Mouse (Mus musculus) heart, embryonic 10.5 days (tissue): ENCODE data around the gene Copg2. TPM values are rescaled to one million over a fixed set of nuclear protein-coding genes. Genes with fewer than 3 reads are reported as not detected.
"Not testable (repeated sequence)": the region's sequence is repeated elsewhere in the genome, so short reads cannot be mapped to it uniquely, and the experiment has no call there.

Source experiments
- DNase-seq: peaks from one replicate; pipeline ENCODE4 v3.0.0-alpha.2; 2017; ENCODE audit warnings: low spot score
- H3K27ac ChIP-seq: fragments of 300-500 bp; sonication (generic); 2 replicates; pipeline ENCODE4 v1.5.1; 2016; ENCODE audit warnings: mild to moderate bottlenecking
- H3K27me3 ChIP-seq: fragments of 300-500 bp; sonication (generic); 2 replicates; pipeline ENCODE4 v1.6.1; 2016; ENCODE audit warnings: mild to moderate bottlenecking; ENCODE audit not compliant: poor library complexity, insufficient read depth, severe bottlenecking
- H3K36me3 ChIP-seq: fragments of 300-500 bp; sonication (generic); 2 replicates; pipeline ENCODE4 v1.6.1; 2016; ENCODE audit warnings: mild to moderate bottlenecking, moderate library complexity
- H3K4me1 ChIP-seq: fragments of 300-500 bp; sonication (generic); 2 replicates; pipeline ENCODE4 v1.6.1; 2016; ENCODE audit warnings: mild to moderate bottlenecking
- H3K4me3 ChIP-seq: fragments of 300-500 bp; sonication (generic); 2 replicates; pipeline ENCODE4 v1.5.1; 2016; ENCODE audit warnings: mild to moderate bottlenecking, moderate library complexity
- H3K9me3 ChIP-seq: fragments of 300-500 bp; sonication (generic); 2 replicates; pipeline ENCODE4 v1.6.1; 2016; ENCODE audit warnings: mild to moderate bottlenecking, moderate library complexity
- whole genome bisulfite sequencing: fragments of 180-500 bp; shearing (Covaris S2); methylation state at CpG from one replicate; pipeline ENCODE4 v1.1.7; 2016; 5-methylcytosine and 5-hydroxymethylcytosine counted together
- polyA plus RNA-seq: library from polyadenylated mRNA; unstranded; fragments of >200 nt; fragmentation: Nextera tagmentation; extraction: Ambion mirVana; gene quantifications from 2 replicates; pipeline ENCODE4 v1.2.1, GENCODE M21; 2016

Gene Copg2
- polyA plus RNA-seq, 1 experiment from 2014 or later, result 18.6 TPM

DNA sequence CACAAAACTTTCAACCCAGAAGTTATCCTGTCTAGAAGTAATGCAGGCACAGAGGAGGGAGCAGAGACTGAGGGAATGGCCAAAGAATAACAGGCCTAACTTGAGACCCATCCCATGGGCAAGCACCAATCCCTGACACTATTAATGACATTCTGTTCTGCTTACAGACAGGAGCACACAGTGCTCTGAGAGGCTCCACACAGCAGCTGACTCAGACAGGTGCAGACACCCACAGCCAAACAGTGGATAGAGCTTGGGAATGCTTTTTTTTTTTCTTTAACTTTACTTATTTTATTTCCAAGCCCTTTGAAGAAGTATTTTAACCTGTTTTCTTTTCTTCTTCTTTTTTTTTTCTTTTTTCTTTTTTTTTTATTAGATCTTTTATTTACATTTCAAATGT is 4.8 kb downstream of the Copg2 start:
- DNase-seq, result no peak
- Histone ChIP-seq H3K36me3 (peaks cover 18% of the 10 kb centered on the region; the same call in 1 of the 2 replicates), H3K9me3 (no peaks in the 10 kb centered on the region), H3K27me3 (no peaks in the 10 kb centered on the region), H3K4me3 (no peak overlapping the region), H3K27ac (no peak overlapping the region), H3K4me1 (peaks cover 9% of the 10 kb centered on the region)

- H3K36me3 ChIP-seq, result peaks cover 40% of the 10 kb centered on the region
- WGBS, result 88% methylated on average over 3 of the region's 3 CpGs
These were observed 11.7 kb downstream of the Copg2 start for GRCm38 (mm10) chr6:30884856-30885255.

GRCm38 (mm10) chr6:30883491-30883890 is 13.1 kb downstream of the Copg2 start:
- DNase-seq, result no peak
- H3K27ac ChIP-seq, result no peak overlapping the region
- H3K36me3 ChIP-seq, result peaks cover 36% of the 10 kb centered on the region
- no peaks in the 10 kb centered on the region for H3K4me1 ChIP-seq
- no peak overlapping the region for H3K4me3 ChIP-seq
- no peaks in the 10 kb centered on the region for H3K27me3 ChIP-seq
- no peaks in the 10 kb centered on the region for H3K9me3 ChIP-seq
- 85% methylated on average over 4 of the region's 4 CpGs for WGBS

More at GRCm38 (mm10) chr6:30884856-30885255, 11.7 kb downstream of the Copg2 start:
- Histone ChIP-seq H3K27me3 (no peaks in the 10 kb centered on the region), H3K4me1 (no peaks in the 10 kb centered on the region), H3K27ac (no peak overlapping the region), H3K9me3 (no peaks in the 10 kb centered on the region), H3K4me3 (no peak overlapping the region)
- no peak for DNase-seq

DNA sequence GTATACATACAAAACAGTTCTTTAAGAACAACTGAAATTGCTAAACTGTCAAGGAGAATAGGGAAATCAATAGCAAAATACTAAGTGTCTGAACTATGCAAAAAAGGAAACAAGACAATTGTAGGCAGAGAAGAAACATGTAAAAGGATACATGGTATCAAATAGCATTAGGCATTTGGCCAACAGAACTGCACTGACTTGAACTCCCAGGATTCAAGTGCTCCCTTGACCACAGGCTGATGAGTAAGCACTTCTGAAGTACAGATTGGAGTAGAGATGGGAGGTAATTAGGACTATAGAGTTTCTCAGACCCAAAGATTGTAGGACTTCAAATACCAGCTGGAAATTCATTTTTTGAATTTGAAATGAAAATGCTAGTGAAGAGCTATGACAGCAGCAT is 19.9 kb downstream of the Copg2 start:
- no peaks in the 10 kb centered on the region for H3K4me1 ChIP-seq
- no peaks in the 10 kb centered on the region for H3K9me3 ChIP-seq
- no peak for DNase-seq
- no peak overlapping the region for H3K4me3 ChIP-seq
- H3K27me3 ChIP-seq, result no peaks in the 10 kb centered on the region
- peaks cover 34% of the 10 kb centered on the region for H3K36me3 ChIP-seq
- no peak overlapping the region for H3K27ac ChIP-seq

GRCm38 (mm10) chr6:30866501-30866900 is 30.1 kb downstream of the Copg2 start:
- H3K4me3 ChIP-seq, result no peak overlapping the region
- 73% methylated on average over 1 of the region's 1 CpGs for WGBS
- H3K27me3 ChIP-seq, result no peaks in the 10 kb centered on the region
- H3K36me3 ChIP-seq, result peaks cover 5% of the 10 kb centered on the region; the same call in 1 of the 2 replicates
- no peak overlapping the region for H3K27ac ChIP-seq
- no peaks in the 10 kb centered on the region for H3K9me3 ChIP-seq
- H3K4me1 ChIP-seq, result no peaks in the 10 kb centered on the region
- no peak for DNase-seq

DNA sequence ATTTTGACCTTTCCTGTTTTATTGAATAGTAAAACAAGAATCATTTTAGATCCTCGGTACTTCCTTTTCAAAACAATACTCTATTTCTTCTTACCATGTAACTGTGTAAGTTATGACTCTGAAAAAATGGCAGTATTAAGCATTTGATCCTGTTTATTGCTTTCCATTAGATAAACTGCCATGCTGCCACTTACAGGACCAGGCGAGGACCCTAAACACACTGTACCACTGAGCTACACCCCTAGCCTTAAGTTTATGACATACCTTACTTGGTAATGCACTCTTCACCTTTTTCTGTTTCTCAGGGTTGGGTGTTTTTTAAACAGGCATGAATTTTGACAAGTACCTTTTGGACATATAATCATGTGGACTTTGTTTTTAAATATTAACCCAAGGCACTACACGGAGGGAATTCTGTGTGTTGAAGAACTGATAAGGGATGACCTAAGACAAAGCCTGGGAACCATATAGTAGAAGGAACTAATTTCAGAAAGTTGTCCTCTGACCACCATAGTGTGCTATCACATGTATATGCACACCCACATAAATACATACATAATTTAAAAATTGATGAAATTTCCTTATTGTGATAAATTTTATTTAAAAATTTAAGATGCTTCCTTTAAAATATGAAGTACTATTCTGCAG is 31.4 kb downstream of the Copg2 start:
- Histone ChIP-seq H3K9me3 (no peaks in the 10 kb centered on the region), H3K4me1 (no peaks in the 10 kb centered on the region), H3K27me3 (no peaks in the 10 kb centered on the region), H3K4me3 (no peak overlapping the region), H3K27ac (no peak overlapping the region), H3K36me3 (peaks cover 5% of the 10 kb centered on the region; the same call in 1 of the 2 replicates)
- DNase-seq, result no peak
- 86% methylated on average over 3 of the region's 3 CpGs for WGBS

DNA sequence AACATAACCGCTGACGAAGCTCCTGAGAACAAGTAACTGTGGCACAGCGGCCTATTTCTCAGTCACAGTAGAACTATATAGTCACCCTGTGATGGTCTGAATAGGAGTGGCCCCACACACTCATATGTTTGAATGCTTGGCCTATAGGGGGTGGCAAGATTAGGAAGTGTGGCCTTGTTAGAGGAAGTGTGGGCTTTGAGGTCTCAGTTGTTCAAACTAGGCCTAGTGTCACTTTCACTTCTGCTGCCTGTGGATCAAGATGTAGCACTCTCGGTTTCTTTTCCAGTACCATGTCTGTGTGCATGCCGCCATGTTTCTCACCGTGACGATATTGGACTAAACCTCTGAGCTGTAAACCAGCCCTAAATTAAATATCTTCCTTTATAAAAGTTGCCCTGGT is 40.6 kb downstream of the Copg2 start:
- no peaks in the 10 kb centered on the region for H3K9me3 ChIP-seq
- H3K27me3 ChIP-seq, result no peaks in the 10 kb centered on the region
- H3K36me3 ChIP-seq, result peaks cover 37% of the 10 kb centered on the region
- H3K4me3 ChIP-seq, result no peak overlapping the region
- DNase-seq, result no peak
- 97% methylated on average over 7 of the region's 7 CpGs for WGBS
- H3K4me1 ChIP-seq, result no peaks in the 10 kb centered on the region
- no peak overlapping the region for H3K27ac ChIP-seq

- no peak for DNase-seq
- 73% methylated on average over 2 of the region's 2 CpGs for WGBS
- Histone ChIP-seq H3K9me3 (no peaks in the 10 kb centered on the region), H3K4me3 (no peak overlapping the region), H3K36me3 (peaks cover 32% of the 10 kb centered on the region), H3K4me1 (no peaks in the 10 kb centered on the region), H3K27ac (no peak overlapping the region), H3K27me3 (no peaks in the 10 kb centered on the region)
These were observed 41.4 kb downstream of the Copg2 start for GRCm38 (mm10) chr6:30855205-30855604.

DNA sequence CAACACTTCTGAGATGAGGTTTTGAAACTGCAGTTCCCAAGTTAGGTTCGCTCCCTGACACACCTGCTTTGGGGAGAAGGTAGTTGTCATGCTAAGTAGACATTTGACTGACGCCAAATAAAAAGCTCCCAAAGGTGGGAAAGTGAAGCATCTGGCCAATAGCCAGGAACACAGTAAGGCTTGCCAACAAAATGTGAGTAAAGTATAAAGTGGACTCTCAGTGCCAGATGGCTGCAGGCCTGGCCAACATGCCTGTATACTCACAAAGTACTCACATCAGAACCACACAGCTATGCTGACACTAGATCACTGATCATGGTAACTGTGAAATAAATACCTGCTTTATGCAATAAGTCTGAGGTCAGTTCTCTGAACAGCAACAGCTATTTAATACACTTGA is 46.8 kb downstream of the Copg2 start:
- Histone ChIP-seq H3K4me3 (no peak overlapping the region), H3K27me3 (no peaks in the 10 kb centered on the region), H3K9me3 (no peaks in the 10 kb centered on the region), H3K27ac (no peak overlapping the region), H3K4me1 (no peaks in the 10 kb centered on the region), H3K36me3 (peaks cover 18% of the 10 kb centered on the region; the same call in 1 of the 2 replicates)
- no peak for DNase-seq
- 80% methylated on average over 2 of the region's 2 CpGs for WGBS

DNA sequence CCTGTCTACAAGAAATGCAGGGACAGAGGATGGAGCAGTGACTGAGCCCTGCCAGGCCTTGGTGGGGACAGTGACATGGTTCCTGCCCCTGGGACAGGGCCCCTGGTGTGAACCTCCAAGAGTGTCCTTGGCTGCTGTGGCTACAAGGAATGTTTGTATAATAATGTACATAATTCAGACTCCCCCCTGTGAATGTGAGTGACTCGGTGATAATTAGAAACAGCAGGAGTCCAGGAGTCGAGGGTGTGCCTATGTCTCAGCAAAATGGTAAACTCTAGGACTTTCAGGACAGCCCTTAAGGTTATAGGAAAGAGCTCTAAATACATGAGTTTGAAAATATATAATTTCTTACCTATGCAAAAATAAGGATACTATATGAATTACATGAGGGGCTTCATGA is 64.4 kb downstream of the Copg2 start:
- H3K27me3 ChIP-seq, result no peaks in the 10 kb centered on the region
- H3K9me3 ChIP-seq, result no peaks in the 10 kb centered on the region
- H3K4me3 ChIP-seq, result no peak overlapping the region
- no peak overlapping the region for H3K27ac ChIP-seq
- DNase-seq, result no peak
- H3K4me1 ChIP-seq, result 0 out of 2 replicates have a peak, but pooled peaks cover 3% of the 10 kb centered on the region
- no peaks in the 10 kb centered on the region; the same call in 1 of the 2 replicates for H3K36me3 ChIP-seq
- WGBS, result 61% methylated on average over 2 of the region's 2 CpGs

- Histone ChIP-seq H3K4me1 (no peaks in the 10 kb centered on the region), H3K9me3 (no peaks in the 10 kb centered on the region), H3K27ac (no peak overlapping the region), H3K4me3 (no peak overlapping the region), H3K27me3 (no peaks in the 10 kb centered on the region), H3K36me3 (peaks cover 9% of the 10 kb centered on the region; the same call in 1 of the 2 replicates)
- no peak for DNase-seq
These were observed 83.0 kb downstream of the Copg2 start for GRCm38 (mm10) chr6:30813626-30814025.

DNA sequence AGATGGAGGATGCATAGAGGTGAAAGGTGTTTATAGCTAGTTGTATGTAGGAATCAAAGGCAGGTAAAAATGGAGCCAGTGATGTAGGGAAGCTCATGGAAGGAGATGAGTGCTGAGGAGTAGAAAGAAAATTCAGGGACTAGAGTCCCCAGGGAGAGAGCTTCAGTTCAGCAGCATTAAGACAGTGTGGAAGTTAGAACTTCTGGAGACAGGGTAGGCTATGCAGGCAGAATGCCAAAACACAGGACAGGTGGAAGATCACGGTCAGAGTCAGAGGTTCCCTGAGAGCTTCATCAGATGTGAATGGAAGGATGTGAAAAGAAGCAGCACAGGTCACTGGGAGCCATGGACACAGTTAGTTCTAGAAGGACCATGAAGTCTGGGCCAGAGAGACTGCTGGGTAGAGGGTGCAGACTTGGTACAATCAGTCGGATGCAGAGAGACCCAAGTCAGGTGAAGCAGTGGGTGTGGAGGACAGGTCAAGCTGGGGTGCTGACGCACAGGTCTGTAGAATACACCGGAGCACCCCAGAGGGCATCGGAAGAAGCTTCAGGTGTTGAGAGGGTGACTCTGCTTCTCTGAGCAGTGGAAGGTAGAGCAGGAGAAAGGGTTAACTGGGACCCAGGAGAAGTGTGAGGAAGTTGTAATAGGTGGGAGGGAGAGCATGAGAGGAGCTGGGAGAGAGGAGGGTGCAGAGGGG is 91.4 kb downstream of the Copg2 start:
- H3K4me3 ChIP-seq, result no peak overlapping the region
- H3K4me1 ChIP-seq, result peaks cover 6% of the 10 kb centered on the region
- no peaks in the 10 kb centered on the region for H3K9me3 ChIP-seq
- peaks cover 31% of the 10 kb centered on the region for H3K36me3 ChIP-seq
- no peaks in the 10 kb centered on the region for H3K27me3 ChIP-seq
- peak; percentile 75 for DNase-seq
- H3K27ac ChIP-seq, result no peak overlapping the region
- WGBS, result 88% methylated on average over 5 of the region's 5 CpGs

- H3K4me3 ChIP-seq, H3K4me1 ChIP-seq, H3K27me3 ChIP-seq, H3K27ac ChIP-seq, H3K9me3 ChIP-seq: not testable (repeated sequence)
- DNase-seq, result peak; percentile 85
- WGBS, result 76% methylated on average over 6 of the region's 6 CpGs
- H3K36me3 ChIP-seq, result peaks cover 28% of the 10 kb centered on the region
These were observed 92.1 kb downstream of the Copg2 start for GRCm38 (mm10) chr6:30804389-30805052.
